Mouse (Mus musculus) hindbrain, postnatal 0 days (tissue): ENCODE measurements around the gene Epsti1. TPM values are rescaled to one million over a fixed set of nuclear protein-coding genes. Genes with fewer than 3 reads are reported as not detected.

Source experiments
- ATAC-seq: fragments of 200-750 bp; cut with Nextera tagmentation; 2 replicates; pipeline ENCODE4 v1.8.0; 2017; ENCODE audit warnings: mild to moderate bottlenecking, moderate TSS enrichment, moderate library complexity
- DNase-seq: peaks from one replicate; pipeline ENCODE4 v3.0.0-alpha.2; 2015; ENCODE audit warnings: low spot score
- H3K27ac ChIP-seq: fragments of 300-500 bp; sonication (generic); 2 replicates; pipeline ENCODE4 v1.5.1; 2014; ENCODE audit warnings: mild to moderate bottlenecking
- H3K27me3 ChIP-seq: fragments of 300-500 bp; sonication (generic); 2 replicates; pipeline ENCODE4 v1.6.1; 2014; ENCODE audit warnings: low read length, mixed read lengths; ENCODE audit not compliant: insufficient read depth
- H3K36me3 ChIP-seq: fragments of 300-500 bp; sonication (generic); 2 replicates; pipeline ENCODE4 v1.6.1; 2014; ENCODE audit warnings: low read length, mixed read lengths; ENCODE audit not compliant: insufficient read depth
- H3K4me1 ChIP-seq: fragments of 300-500 bp; sonication (generic); 2 replicates; pipeline ENCODE4 v1.6.1; 2014; ENCODE audit warnings: antibody characterized with exemption, low read length, mixed read lengths; ENCODE audit not compliant: insufficient read depth
- H3K4me2 ChIP-seq: fragments of 300-500 bp; sonication (generic); 2 replicates; pipeline ENCODE4 v1.6.1; 2014; ENCODE audit warnings: low read depth, mild to moderate bottlenecking, low read length, moderate library complexity, mixed read lengths
- H3K4me3 ChIP-seq: fragments of 300-500 bp; sonication (generic); 2 replicates; pipeline ENCODE4 v1.5.1; 2014; ENCODE audit warnings: low read length
- H3K9ac ChIP-seq: fragments of 300-500 bp; sonication (generic); replicated peaks from 2 replicates; pipeline ENCODE4 v1.6.1; 2014; ENCODE audit warnings: mild to moderate bottlenecking, low read length, moderate library complexity, mixed read lengths
- H3K9me3 ChIP-seq: fragments of 300-500 bp; sonication (generic); 2 replicates; pipeline ENCODE4 v1.6.1; 2016; ENCODE audit warnings: low read length, mixed read lengths
- CTCF ChIP-seq: IDR thresholded peaks from 2 replicates; pipeline ENCODE4 v1.5.1; 2016; ENCODE audit warnings: antibody characterized with exemption, control low read depth, low read depth
- WGBS: fragments of 180-500 bp; shearing (Covaris S2); extraction: QIAGEN DNeasy Blood & Tissue Kit; methylation state at CpG from one replicate; pipeline ENCODE4 v1.1.7; 2014; 5-methylcytosine and 5-hydroxymethylcytosine counted together
- polyA plus RNA-seq: library from polyadenylated mRNA; unstranded; fragments of >200 nt; fragmentation: Nextera tagmentation; extraction: Ambion mirVana; gene quantifications from 2 replicates; pipeline ENCODE4 v1.2.1, GENCODE M21; 2015
- total RNA-seq: library from RNA; depleted of rRNA; stranded (reverse); fragments of >200 nt; gene quantifications from 2 replicates; pipeline ENCODE4 v1.2.3, GENCODE M21; 2014; rRNA removed

Epsti1 gene
- total RNA-seq (0.16 and 0.22 TPM in 2 replicates), polyA plus RNA-seq (0.41 and 0.76 TPM in 2 replicates)

DNA sequence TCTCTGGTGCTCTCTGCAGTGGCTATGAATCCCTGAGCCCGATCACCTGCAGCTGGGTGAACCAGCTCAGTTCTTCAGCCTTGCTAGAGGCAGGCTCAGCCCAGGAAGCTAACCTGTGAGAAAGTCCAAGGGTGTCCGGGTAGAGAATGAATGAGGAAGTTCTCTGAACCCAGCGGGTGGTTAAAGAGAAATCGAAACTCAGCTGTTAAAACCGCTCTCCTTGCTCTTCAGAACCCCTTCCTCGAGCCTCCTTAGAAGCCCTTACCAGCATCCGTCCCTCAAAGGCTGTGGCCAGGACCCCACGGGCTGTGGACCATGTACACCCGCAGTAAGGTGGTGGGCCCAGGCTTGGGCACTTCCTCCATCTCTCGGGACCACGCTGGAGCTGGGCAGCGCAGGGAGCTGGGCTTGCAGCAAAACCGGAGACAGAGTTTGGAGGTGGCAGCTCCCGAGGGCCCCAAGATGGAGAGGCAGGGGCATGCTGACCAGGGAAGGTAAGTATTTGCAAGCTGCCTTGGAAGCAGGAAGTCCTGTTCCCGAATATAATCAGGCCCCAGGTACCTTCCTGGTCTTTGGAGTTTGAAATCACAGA is at the start of gene Epsti1:
Gene Epsti1, plus strand, starts transcription at position 69 of the 592 bp plus-strand sequence.
- DNase-seq (no peak), ATAC-seq (no peak)
- Histone ChIP-seq H3K27me3 (no peaks in the 10 kb centered on the region), H3K9me3 (no peaks in the 10 kb centered on the region), H3K4me3 (no peak within 1 kb of the TSS), H3K4me2 (0 out of 2 replicates have a peak within 1 kb of the TSS, but pooled peaks have one; percentile 18), H3K9ac (no peak within 1 kb of the TSS), H3K4me1 (peaks cover 3% of the 10 kb centered on the region; the same call in 1 of the 2 replicates), H3K27ac (no peak within 1 kb of the TSS), H3K36me3 (no peaks in the 10 kb centered on the region)
- TF ChIP-seq CTCF, result no peak
- 61% methylated on average over 15 of the region's 15 CpGs for WGBS

GRCm38 (mm10) chr14:77859894-77860293 is 44.1 kb upstream of the Epsti1 start:
- Histone ChIP-seq H3K4me1 (no peaks in the 10 kb centered on the region), H3K27ac (no peak overlapping the region), H3K4me2 (no peak overlapping the region), H3K4me3 (no peak overlapping the region), H3K36me3 (no peaks in the 10 kb centered on the region), H3K9me3 (no peaks in the 10 kb centered on the region), H3K9ac (no peak overlapping the region), H3K27me3 (no peaks in the 10 kb centered on the region)
- WGBS, result 85% methylated on average over 1 of the region's 1 CpGs
- TF ChIP-seq CTCF, result no peak
- DNase-seq, result no peak
- no peak for ATAC-seq

DNA sequence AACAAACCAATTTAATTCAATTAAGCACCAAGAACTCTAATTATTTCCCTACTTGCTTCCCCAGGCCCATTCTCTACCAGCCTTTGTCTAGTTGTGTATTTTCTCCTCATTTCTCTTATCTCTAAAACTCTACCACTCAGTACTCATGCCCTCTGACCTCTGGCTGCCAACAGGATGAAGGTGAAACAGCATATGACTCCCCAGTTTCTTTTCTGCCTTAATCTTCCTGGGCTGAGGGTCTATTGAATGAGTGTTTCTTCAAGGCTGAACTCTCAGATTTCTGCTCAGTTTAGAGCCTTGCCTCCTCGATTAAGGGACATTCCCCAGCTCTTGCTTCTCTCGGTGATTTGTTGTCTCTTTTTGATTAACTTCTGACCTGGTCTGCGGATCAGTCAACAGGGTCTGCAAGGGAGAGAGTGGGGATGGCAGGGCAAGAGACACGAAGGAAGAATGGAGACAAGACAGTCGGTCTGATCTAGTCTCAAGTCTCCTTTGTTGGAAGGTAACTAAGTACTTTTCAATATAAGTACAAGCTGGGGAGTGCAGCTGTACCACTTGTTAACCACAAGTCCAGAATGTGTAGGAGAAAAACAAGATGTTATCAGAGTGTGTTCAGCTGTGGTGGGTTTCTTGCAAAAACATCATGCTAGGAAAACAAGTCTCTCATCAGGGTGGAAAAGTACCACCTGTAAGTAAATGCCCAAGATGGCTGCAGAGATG is 43.0 kb upstream of the Epsti1 start:
- DNase-seq (no peak), ATAC-seq (no peak)
- Histone ChIP-seq H3K27me3 (no peaks in the 10 kb centered on the region), H3K4me2 (no peak overlapping the region), H3K9me3 (no peaks in the 10 kb centered on the region), H3K4me1 (no peaks in the 10 kb centered on the region), H3K27ac (no peak overlapping the region), H3K4me3 (no peak overlapping the region), H3K36me3 (no peaks in the 10 kb centered on the region), H3K9ac (no peak overlapping the region)
- no peak for TF ChIP-seq CTCF
- WGBS, result 80% methylated on average over 5 of the region's 5 CpGs

DNA sequence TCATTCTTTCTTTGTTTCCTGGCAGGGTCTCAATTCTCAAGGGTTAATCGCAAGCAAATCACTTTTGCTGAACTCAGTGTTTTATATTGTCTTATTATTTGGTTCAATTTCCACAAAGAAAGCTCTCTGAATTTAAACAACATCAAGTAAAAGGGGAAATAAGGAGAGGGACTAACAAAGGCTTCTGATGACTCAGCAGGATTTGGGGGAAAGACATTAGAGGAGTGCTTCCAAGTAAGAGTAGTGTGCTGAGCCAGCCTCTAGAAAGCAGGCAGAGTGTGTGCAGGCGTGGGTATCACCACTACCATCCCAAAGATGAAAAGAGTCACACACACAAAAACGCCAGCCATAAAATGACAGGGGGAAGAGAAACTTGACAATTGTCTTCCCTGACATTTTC is 40.0 kb upstream of the Epsti1 start:
- H3K27me3 ChIP-seq, result no peaks in the 10 kb centered on the region
- no peak for TF ChIP-seq CTCF
- 75% methylated on average over 3 of the region's 3 CpGs for WGBS
- no peaks in the 10 kb centered on the region for H3K4me1 ChIP-seq
- no peak overlapping the region for H3K4me3 ChIP-seq
- H3K4me2 ChIP-seq, result no peak overlapping the region
- no peaks in the 10 kb centered on the region for H3K36me3 ChIP-seq
- no peak for ATAC-seq
- no peak overlapping the region for H3K27ac ChIP-seq
- H3K9ac ChIP-seq, result no peak overlapping the region
- no peak for DNase-seq
- no peaks in the 10 kb centered on the region for H3K9me3 ChIP-seq

- no peak for DNase-seq
- H3K27ac ChIP-seq, result no peak overlapping the region
- TF ChIP-seq CTCF, result no peak
- WGBS, result 87% methylated on average over 6 of the region's 6 CpGs
- H3K9ac ChIP-seq, result no peak overlapping the region
- H3K9me3 ChIP-seq, result no peaks in the 10 kb centered on the region
- no peak overlapping the region for H3K4me2 ChIP-seq
- no peaks in the 10 kb centered on the region for H3K36me3 ChIP-seq
- H3K4me3 ChIP-seq, result no peak overlapping the region
- H3K27me3 ChIP-seq, result no peaks in the 10 kb centered on the region
- no peak for ATAC-seq
- H3K4me1 ChIP-seq, result no peaks in the 10 kb centered on the region
Measured at GRCm38 (mm10) chr14:77864510-77864909, 39.5 kb upstream of the Epsti1 start.

- H3K27ac ChIP-seq, result no peak overlapping the region
- 87% methylated on average over 5 of the region's 5 CpGs for WGBS
- no peaks in the 10 kb centered on the region for H3K36me3 ChIP-seq
- TF ChIP-seq CTCF, result no peak
- H3K27me3 ChIP-seq, result no peaks in the 10 kb centered on the region
- no peak overlapping the region for H3K4me3 ChIP-seq
- no peak overlapping the region for H3K4me2 ChIP-seq
- no peak overlapping the region for H3K9ac ChIP-seq
- no peak for DNase-seq
- no peak for ATAC-seq
- no peaks in the 10 kb centered on the region for H3K4me1 ChIP-seq
- H3K9me3 ChIP-seq, result no peaks in the 10 kb centered on the region
Measured at GRCm38 (mm10) chr14:77867601-77868000, 36.4 kb upstream of the Epsti1 start.

GRCm38 (mm10) chr14:77870926-77871325 is 33.1 kb upstream of the Epsti1 start:
- Histone ChIP-seq H3K4me3 (no peak overlapping the region), H3K4me1 (no peaks in the 10 kb centered on the region), H3K27me3 (no peaks in the 10 kb centered on the region), H3K9ac (no peak overlapping the region), H3K27ac (no peak overlapping the region), H3K4me2 (no peak overlapping the region), H3K9me3 (no peaks in the 10 kb centered on the region), H3K36me3 (no peaks in the 10 kb centered on the region)
- TF ChIP-seq CTCF, result no peak
- ATAC-seq, result no peak
- whole genome bisulfite sequencing, result 92% methylated on average over 3 of the region's 3 CpGs
- DNase-seq, result no peak
